Mouse (Mus musculus) forebrain, embryonic 12.5 days (tissue): ENCODE data around the gene Ccdc57. TPM values are rescaled to one million over a fixed set of nuclear protein-coding genes. Genes with fewer than 3 reads are reported as not detected.

Experiments used
- ATAC-seq: fragments of 200-750 bp; cut with Nextera tagmentation; 2 replicates; pipeline ENCODE4 v1.8.0; 2017; ENCODE audit warnings: moderate TSS enrichment; ENCODE audit not compliant: low FRiP score
- H3K27ac ChIP-seq: fragments of 300-500 bp; sonication (generic); 2 replicates; pipeline ENCODE4 v1.5.1; 2016; ENCODE audit warnings: mild to moderate bottlenecking
- H3K27me3 ChIP-seq: fragments of 300-500 bp; sonication (generic); 2 replicates; pipeline ENCODE4 v1.6.1; 2016; ENCODE audit warnings: mild to moderate bottlenecking
- H3K36me3 ChIP-seq: fragments of 300-500 bp; sonication (generic); replicated peaks from 2 replicates; pipeline ENCODE4 v1.6.1; 2016; ENCODE audit warnings: mild to moderate bottlenecking
- H3K4me1 ChIP-seq: fragments of 300-500 bp; sonication (generic); 2 replicates; pipeline ENCODE4 v1.6.1; 2016
- H3K4me2 ChIP-seq: fragments of 300-500 bp; sonication (generic); 2 replicates; pipeline ENCODE4 v1.6.1; 2016; ENCODE audit warnings: mild to moderate bottlenecking, moderate library complexity
- H3K4me3 ChIP-seq: fragments of 300-500 bp; sonication (generic); replicated peaks from 2 replicates; pipeline ENCODE4 v1.5.1; 2016; ENCODE audit warnings: mild to moderate bottlenecking
- H3K9ac ChIP-seq: fragments of 300-500 bp; sonication (generic); 2 replicates; pipeline ENCODE4 v1.6.1; 2016; ENCODE audit warnings: mild to moderate bottlenecking
- H3K9me3 ChIP-seq: fragments of 300-500 bp; sonication (generic); 2 replicates; pipeline ENCODE4 v1.6.1; 2016
- WGBS: fragments of 180-500 bp; shearing (Covaris S2); methylation state at CpG from one replicate; pipeline ENCODE4 v1.1.7; 2016; 5-methylcytosine and 5-hydroxymethylcytosine counted together
- polyA plus RNA-seq: library from polyadenylated mRNA; unstranded; fragments of >200 nt; fragmentation: Nextera tagmentation; extraction: Ambion mirVana; gene quantifications from 2 replicates; pipeline ENCODE4 v1.2.1, GENCODE M21; 2016

Ccdc57 gene
- polyA plus RNA-seq, 1 experiment from 2014 or later: 8.8 TPM

- Histone ChIP-seq H3K4me3 (no peak overlapping the region), H3K4me2 (no peak overlapping the region), H3K36me3 (peaks cover 60% of the 10 kb centered on the region), H3K27me3 (no peaks in the 10 kb centered on the region), H3K9ac (no peak overlapping the region), H3K27ac (no peak overlapping the region), H3K9me3 (no peaks in the 10 kb centered on the region), H3K4me1 (no peaks in the 10 kb centered on the region)
- ATAC-seq: no peak
- 96% methylated on average over 3 of the region's 3 CpGs for WGBS
Measured at GRCm38 (mm10) chr11:120922528-120922927, 10.1 kb downstream of the Ccdc57 start.

DNA sequence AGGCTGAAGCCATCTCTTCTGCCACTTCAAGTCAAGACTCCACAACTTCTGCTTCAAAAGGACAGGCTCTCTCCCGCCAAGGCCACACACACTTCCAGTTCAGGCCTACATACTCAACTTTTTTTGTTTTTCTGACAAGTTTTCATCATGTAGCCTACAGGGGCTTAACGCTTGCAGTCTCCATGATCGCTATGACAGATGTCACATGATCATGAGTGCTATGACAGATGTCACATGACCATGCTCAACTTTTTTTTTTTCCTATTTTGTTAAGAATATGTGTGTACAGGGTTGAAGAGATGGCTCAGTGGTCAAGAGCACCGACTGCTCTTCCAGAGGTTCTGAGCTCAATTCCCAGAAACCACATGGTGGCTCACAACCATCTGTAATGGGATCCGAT lies 14.9 kb downstream of the Ccdc57 start:
- Histone ChIP-seq H3K4me2 (no peak overlapping the region), H3K36me3 (peaks cover 51% of the 10 kb centered on the region), H3K4me3 (no peak overlapping the region), H3K9me3 (no peaks in the 10 kb centered on the region), H3K4me1 (no peaks in the 10 kb centered on the region), H3K9ac (no peak overlapping the region), H3K27ac (no peak overlapping the region), H3K27me3 (no peaks in the 10 kb centered on the region)
- 91% methylated on average over 5 of the region's 5 CpGs for WGBS
- no peak for ATAC-seq

DNA sequence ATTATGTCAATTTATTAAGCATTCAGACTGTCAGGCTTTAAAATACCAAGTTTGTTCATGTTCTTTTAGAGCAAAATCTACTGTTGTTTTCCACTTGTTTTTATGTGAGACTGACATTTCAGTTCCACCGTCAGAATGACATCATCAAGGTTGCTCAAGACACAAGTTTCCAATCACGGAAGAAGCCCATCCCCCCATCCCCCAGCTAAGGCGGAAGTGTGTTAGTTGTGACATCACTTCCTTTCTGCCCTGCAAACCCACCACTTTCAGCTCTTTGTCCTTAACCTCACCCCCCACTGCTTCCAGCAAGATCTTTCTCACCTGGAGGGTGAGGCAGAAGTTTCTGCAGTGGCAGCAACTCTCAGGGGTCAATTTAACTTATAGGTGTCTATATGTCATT lies 16.2 kb downstream of the Ccdc57 start:
- Histone ChIP-seq H3K4me3 (no peak overlapping the region), H3K36me3 (peaks cover 45% of the 10 kb centered on the region)
- no peak for ATAC-seq

GRCm38 (mm10) chr11:120913796-120914195 lies 18.9 kb downstream of the Ccdc57 start:
- ATAC-seq: no peak
- no peaks in the 10 kb centered on the region for H3K9me3 ChIP-seq
- H3K4me1 ChIP-seq: no peaks in the 10 kb centered on the region
- no peak overlapping the region for H3K9ac ChIP-seq
- H3K4me3 ChIP-seq: no peak overlapping the region
- H3K4me2 ChIP-seq: no peak overlapping the region
- H3K27ac ChIP-seq: no peak overlapping the region
- peaks cover 21% of the 10 kb centered on the region for H3K36me3 ChIP-seq
- WGBS: 93% methylated on average over 4 of the region's 4 CpGs
- no peaks in the 10 kb centered on the region for H3K27me3 ChIP-seq

More for the DNA sequence above, 16.2 kb downstream of the Ccdc57 start:
- Histone ChIP-seq H3K9ac (no peak overlapping the region), H3K4me2 (no peak overlapping the region), H3K27ac (no peak overlapping the region), H3K4me1 (no peaks in the 10 kb centered on the region), H3K9me3 (no peaks in the 10 kb centered on the region), H3K27me3 (no peaks in the 10 kb centered on the region)
- WGBS: 72% methylated on average over 3 of the region's 3 CpGs

- peak; percentile 44; the same call in 1 of the 2 replicates for ATAC-seq
- Histone ChIP-seq H3K27ac (no peak overlapping the region), H3K4me2 (no peak overlapping the region), H3K9ac (no peak overlapping the region), H3K4me1 (no peaks in the 10 kb centered on the region), H3K27me3 (no peaks in the 10 kb centered on the region), H3K9me3 (no peaks in the 10 kb centered on the region), H3K4me3 (no peak overlapping the region), H3K36me3 (peaks cover 18% of the 10 kb centered on the region)
- WGBS: 26% methylated on average over 1 of the region's 1 CpGs
Measured at GRCm38 (mm10) chr11:120905430-120905873, 27.2 kb downstream of the Ccdc57 start.

- H3K4me2 ChIP-seq: no peak overlapping the region
- H3K27ac ChIP-seq: no peak overlapping the region
- no peak for ATAC-seq
- H3K9ac ChIP-seq: no peak overlapping the region
- no peaks in the 10 kb centered on the region for H3K9me3 ChIP-seq
- H3K4me1 ChIP-seq: no peaks in the 10 kb centered on the region
- H3K36me3 ChIP-seq: peaks cover 18% of the 10 kb centered on the region
- H3K4me3 ChIP-seq: no peak overlapping the region
- WGBS: 98% methylated on average over 3 of the region's 3 CpGs
- H3K27me3 ChIP-seq: no peaks in the 10 kb centered on the region
Measured at GRCm38 (mm10) chr11:120904561-120904960, 28.1 kb downstream of the Ccdc57 start.

- H3K9ac ChIP-seq: no peak overlapping the region
- H3K27ac ChIP-seq: no peak overlapping the region
- H3K4me1 ChIP-seq: no peaks in the 10 kb centered on the region
- no peak for ATAC-seq
- no peaks in the 10 kb centered on the region for H3K27me3 ChIP-seq
- H3K36me3 ChIP-seq: peaks cover 24% of the 10 kb centered on the region
- no peaks in the 10 kb centered on the region for H3K9me3 ChIP-seq
- no peak overlapping the region for H3K4me3 ChIP-seq
- WGBS: 89% methylated on average over 24 of the region's 24 CpGs
- H3K4me2 ChIP-seq: no peak overlapping the region
Measured at GRCm38 (mm10) chr11:120903159-120903850, 29.4 kb downstream of the Ccdc57 start.

GRCm38 (mm10) chr11:120902487-120903142 lies 30.1 kb downstream of the Ccdc57 start:
- Histone ChIP-seq H3K4me2 (no peak overlapping the region), H3K9ac (no peak overlapping the region), H3K9me3 (no peaks in the 10 kb centered on the region), H3K36me3 (peaks cover 26% of the 10 kb centered on the region), H3K4me1 (no peaks in the 10 kb centered on the region), H3K4me3 (no peak overlapping the region), H3K27me3 (no peaks in the 10 kb centered on the region), H3K27ac (no peak overlapping the region)
- no peak for ATAC-seq
- WGBS: 59% methylated on average over 10 of the region's 10 CpGs

DNA sequence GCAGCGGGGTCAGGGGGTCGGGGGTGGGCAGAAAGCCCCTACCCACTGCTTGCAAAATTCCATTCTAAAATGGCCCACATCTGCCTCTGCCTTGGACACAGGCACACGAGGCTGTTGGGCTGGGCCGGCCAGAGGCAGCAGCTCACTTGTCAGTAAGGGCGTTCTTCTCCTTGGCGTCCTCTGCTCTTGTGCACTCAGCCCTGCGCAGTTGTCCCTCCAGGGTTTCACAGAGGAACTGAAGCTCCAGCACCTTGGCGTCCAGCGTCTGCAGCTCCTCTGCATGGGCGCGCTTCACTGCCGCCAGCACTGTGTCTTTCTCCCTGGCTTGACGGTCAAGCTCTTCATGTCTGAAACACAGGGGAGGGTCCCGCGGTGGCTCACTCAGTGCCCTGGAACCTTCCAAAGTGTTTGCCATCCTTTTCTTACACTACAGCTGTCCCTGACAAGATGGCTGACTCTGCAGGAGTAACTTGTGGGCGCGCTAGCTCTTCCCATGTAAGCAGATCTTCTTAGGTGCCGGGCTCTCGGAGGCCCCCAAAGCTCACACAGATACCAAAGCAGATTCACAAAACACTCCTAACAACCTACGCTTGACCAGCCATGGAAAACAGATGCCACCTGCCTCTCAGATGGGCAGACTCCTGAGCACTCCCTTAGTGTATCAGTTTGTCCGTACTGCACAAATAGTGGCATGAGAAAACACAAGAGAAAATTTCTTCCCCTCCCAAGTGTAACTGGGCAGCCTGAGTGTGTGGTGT lies 30.8 kb downstream of the Ccdc57 start:
- H3K9ac ChIP-seq: no peak overlapping the region
- ATAC-seq: no peak
- no peak overlapping the region for H3K27ac ChIP-seq
- no peaks in the 10 kb centered on the region for H3K27me3 ChIP-seq
- no peak overlapping the region for H3K4me2 ChIP-seq
- WGBS: 82% methylated on average over 21 of the region's 21 CpGs
- H3K9me3 ChIP-seq: no peaks in the 10 kb centered on the region
- H3K36me3 ChIP-seq: peaks cover 33% of the 10 kb centered on the region
- H3K4me1 ChIP-seq: no peaks in the 10 kb centered on the region
- no peak overlapping the region for H3K4me3 ChIP-seq

DNA sequence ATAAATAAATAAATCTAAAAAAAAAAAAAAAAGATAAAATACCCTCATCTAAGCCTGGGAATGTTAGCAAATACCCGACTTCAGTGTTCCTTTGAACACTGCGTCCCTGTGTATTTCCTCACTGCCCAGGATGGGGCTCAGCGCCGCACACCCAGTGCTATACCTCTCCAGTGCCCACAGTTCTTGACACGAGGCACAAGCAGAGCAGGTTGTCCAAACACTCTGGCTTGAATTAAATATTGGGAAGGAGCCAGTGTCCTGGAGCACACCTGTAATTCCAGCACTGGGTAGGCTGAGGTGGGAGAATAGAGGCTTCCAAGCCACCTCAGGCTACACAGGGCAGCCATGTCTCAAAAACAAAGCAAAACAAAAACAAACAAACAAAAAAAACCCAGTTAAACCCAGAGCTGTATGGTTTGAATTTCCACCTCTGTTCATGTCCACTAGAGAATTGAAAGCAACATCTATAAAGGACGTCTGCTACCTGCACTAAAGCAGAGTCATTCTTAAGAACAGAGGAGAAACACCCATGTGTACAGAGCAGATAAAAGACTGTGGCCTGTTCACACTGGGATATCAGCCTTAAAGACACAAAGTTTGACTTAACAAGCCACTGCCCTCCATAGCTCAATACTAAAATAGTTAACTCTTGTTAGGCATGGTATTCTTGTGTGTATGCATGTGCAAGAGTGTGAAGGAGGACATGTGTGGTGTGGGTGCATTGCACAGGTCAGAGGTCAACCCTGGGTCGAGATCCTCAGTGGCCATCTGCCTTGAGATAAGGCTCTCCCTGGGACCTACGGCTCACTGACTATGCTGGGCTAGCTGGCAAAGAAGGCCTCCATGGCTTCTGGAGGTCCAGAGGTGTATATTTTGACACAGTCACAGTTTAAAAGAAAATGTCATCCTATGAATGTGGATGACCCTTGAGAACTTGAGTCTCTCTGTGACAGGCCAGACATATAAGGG lies 32.1 kb downstream of the Ccdc57 start:
- Histone ChIP-seq H3K4me1 (no peaks in the 10 kb centered on the region), H3K27me3 (no peaks in the 10 kb centered on the region), H3K36me3 (peaks cover 44% of the 10 kb centered on the region), H3K27ac (no peak overlapping the region), H3K9me3 (no peaks in the 10 kb centered on the region), H3K9ac (no peak overlapping the region), H3K4me3 (no peak overlapping the region), H3K4me2 (no peak overlapping the region)
- no peak for ATAC-seq
- 89% methylated on average over 8 of the region's 8 CpGs for WGBS

DNA sequence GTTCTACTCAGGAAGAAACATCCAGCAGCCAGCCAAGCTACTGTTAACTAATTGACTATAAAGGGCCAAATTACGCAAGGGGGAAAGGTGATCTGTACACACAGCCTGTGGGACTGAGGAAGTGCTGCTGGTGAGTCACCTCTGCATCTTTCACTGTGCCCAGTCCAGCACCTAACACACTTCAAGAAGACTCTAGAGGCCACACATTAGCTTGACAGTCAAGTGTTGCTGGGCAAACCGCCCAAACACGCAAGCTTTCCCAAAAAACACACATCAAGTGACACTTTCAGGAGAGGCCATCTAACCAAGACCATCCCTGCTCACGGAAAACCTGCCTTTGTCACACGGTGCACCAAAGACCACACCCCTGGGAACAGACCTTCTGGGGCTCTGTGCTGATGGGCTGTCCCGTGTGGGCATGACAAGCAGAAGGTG lies 34.5 kb downstream of the Ccdc57 start:
- Histone ChIP-seq H3K4me2 (no peak overlapping the region), H3K9me3 (no peaks in the 10 kb centered on the region), H3K4me1 (no peaks in the 10 kb centered on the region), H3K9ac (no peak overlapping the region), H3K27me3 (no peaks in the 10 kb centered on the region), H3K27ac (no peak overlapping the region), H3K4me3 (no peak overlapping the region), H3K36me3 (peaks cover 67% of the 10 kb centered on the region)
- WGBS: 90% methylated on average over 6 of the region's 6 CpGs
- ATAC-seq: no peak
